Mouse (Mus musculus): ENCODE data around the gene Exoc6. TPM values are rescaled to one million over a fixed set of nuclear protein-coding genes. Genes with fewer than 3 reads are reported as not detected.

Gene Exoc6
- polyA plus RNA-seq, 1 experiment from 2014 or later: 10.1 TPM

GRCm38 (mm10) chr19:37714681-37715080, 164.5 kb downstream of the Exoc6 start:
- Histone ChIP-seq H3K4me3 (ENCODE audit: low read depth, low read length) (no peak overlapping the region), H3K27me3 (ENCODE audit: control insufficient read depth, insufficient read depth, low read length) (no peaks in the 10 kb centered on the region), H3K36me3 (ENCODE audit: control insufficient read depth, insufficient read depth, low read length) (no peaks in the 10 kb centered on the region), H3K9me3 (ENCODE audit: control insufficient read depth, low read length) (no peaks in the 10 kb centered on the region), H3K9ac (ENCODE audit: low read depth, low read length) (no peak overlapping the region), H3K27ac (ENCODE audit: low read depth, low read length) (no peak overlapping the region), H3K4me1 (replicated peaks; ENCODE audit: control insufficient read depth, insufficient read depth, low read length) (no peaks in the 10 kb centered on the region), H3K4me2 (replicated peaks; ENCODE audit: low read depth, low read length) (no peak overlapping the region)
- ATAC-seq (ENCODE audit: low FRiP score) (no peak), DNase-seq (ENCODE audit: low spot score) (no peak)
- 78% methylated on average over 10 of the region's 10 CpGs for WGBS

GRCm38 (mm10) chr19:37715980-37716379, 165.8 kb downstream of the Exoc6 start:
- no peak overlapping the region for H3K9ac ChIP-seq (ENCODE audit: low read depth, low read length)
- 100% methylated on average over 1 of the region's 1 CpGs for WGBS

GRCm38 (mm10) chr19:37716524-37717175, 166.4 kb downstream of the Exoc6 start:
- Histone ChIP-seq H3K9ac (ENCODE audit: low read depth, low read length) (no peak overlapping the region), H3K36me3 (ENCODE audit: control insufficient read depth, insufficient read depth, low read length) (no peaks in the 10 kb centered on the region), H3K4me2 (replicated peaks; ENCODE audit: low read depth, low read length) (no peak overlapping the region), H3K4me1 (replicated peaks; ENCODE audit: control insufficient read depth, insufficient read depth, low read length) (no peaks in the 10 kb centered on the region), H3K27me3 (ENCODE audit: control insufficient read depth, insufficient read depth, low read length) (no peaks in the 10 kb centered on the region), H3K4me3 (ENCODE audit: low read depth, low read length) (no peak overlapping the region), H3K27ac (ENCODE audit: low read depth, low read length) (no peak overlapping the region), H3K9me3 (ENCODE audit: control insufficient read depth, low read length) (no peaks in the 10 kb centered on the region)
- DNase-seq (ENCODE audit: low spot score) (no peak), ATAC-seq (ENCODE audit: low FRiP score) (no peak)
- 89% methylated on average over 12 of the region's 12 CpGs for WGBS

More at GRCm38 (mm10) chr19:37715980-37716379, 165.8 kb downstream of the Exoc6 start:
- Histone ChIP-seq H3K4me2 (replicated peaks; ENCODE audit: low read depth, low read length) (no peak overlapping the region), H3K36me3 (ENCODE audit: control insufficient read depth, insufficient read depth, low read length) (no peaks in the 10 kb centered on the region), H3K27ac (ENCODE audit: low read depth, low read length) (no peak overlapping the region), H3K27me3 (ENCODE audit: control insufficient read depth, insufficient read depth, low read length) (no peaks in the 10 kb centered on the region), H3K4me1 (replicated peaks; ENCODE audit: control insufficient read depth, insufficient read depth, low read length) (no peaks in the 10 kb centered on the region), H3K4me3 (ENCODE audit: low read depth, low read length) (no peak overlapping the region), H3K9me3 (ENCODE audit: control insufficient read depth, low read length) (no peaks in the 10 kb centered on the region)
- ATAC-seq (ENCODE audit: low FRiP score): no peak
- no peak for DNase-seq (ENCODE audit: low spot score)

- no peak for ATAC-seq (ENCODE audit: low FRiP score)
Observed at GRCm38 (mm10) chr19:37719166-37719565, 168.9 kb downstream of the Exoc6 start.

GRCm38 (mm10) chr19:37724591-37724990, 174.4 kb downstream of the Exoc6 start:
- 94% methylated on average over 5 of the region's 5 CpGs for WGBS
- no peaks in the 10 kb centered on the region for H3K9me3 ChIP-seq (ENCODE audit: control insufficient read depth, low read length)
- H3K27ac ChIP-seq (ENCODE audit: low read depth, low read length): no peak overlapping the region
- H3K4me2 ChIP-seq (replicated peaks; ENCODE audit: low read depth, low read length): no peak overlapping the region
- H3K4me1 ChIP-seq (replicated peaks; ENCODE audit: control insufficient read depth, insufficient read depth, low read length): no peaks in the 10 kb centered on the region
- H3K9ac ChIP-seq (ENCODE audit: low read depth, low read length): no peak overlapping the region
- ATAC-seq (ENCODE audit: low FRiP score): no peak
- H3K4me3 ChIP-seq (ENCODE audit: low read depth, low read length): no peak overlapping the region
- H3K27me3 ChIP-seq (ENCODE audit: control insufficient read depth, insufficient read depth, low read length): no peaks in the 10 kb centered on the region
- no peak for DNase-seq (ENCODE audit: low spot score)
- no peaks in the 10 kb centered on the region for H3K36me3 ChIP-seq (ENCODE audit: control insufficient read depth, insufficient read depth, low read length)

More at GRCm38 (mm10) chr19:37719166-37719565, 168.9 kb downstream of the Exoc6 start:
- Histone ChIP-seq H3K9ac (ENCODE audit: low read depth, low read length) (no peak overlapping the region), H3K27ac (ENCODE audit: low read depth, low read length) (no peak overlapping the region), H3K4me2 (replicated peaks; ENCODE audit: low read depth, low read length) (no peak overlapping the region), H3K4me1 (replicated peaks; ENCODE audit: control insufficient read depth, insufficient read depth, low read length) (no peaks in the 10 kb centered on the region), H3K36me3 (ENCODE audit: control insufficient read depth, insufficient read depth, low read length) (no peaks in the 10 kb centered on the region), H3K27me3 (ENCODE audit: control insufficient read depth, insufficient read depth, low read length) (no peaks in the 10 kb centered on the region), H3K9me3 (ENCODE audit: control insufficient read depth, low read length) (no peaks in the 10 kb centered on the region), H3K4me3 (ENCODE audit: low read depth, low read length) (no peak overlapping the region)
- no peak for DNase-seq (ENCODE audit: low spot score)
- WGBS: 25% methylated on average over 1 of the region's 1 CpGs

- no peaks in the 10 kb centered on the region for H3K36me3 ChIP-seq (ENCODE audit: control insufficient read depth, insufficient read depth, low read length)
- 95% methylated on average over 7 of the region's 7 CpGs for WGBS
- no peaks in the 10 kb centered on the region for H3K9me3 ChIP-seq (ENCODE audit: control insufficient read depth, low read length)
- no peaks in the 10 kb centered on the region for H3K4me1 ChIP-seq (replicated peaks; ENCODE audit: control insufficient read depth, insufficient read depth, low read length)
- DNase-seq (ENCODE audit: low spot score) (no peak), ATAC-seq (ENCODE audit: low FRiP score) (no peak)
- H3K4me3 ChIP-seq (ENCODE audit: low read depth, low read length): no peak overlapping the region
- H3K9ac ChIP-seq (ENCODE audit: low read depth, low read length): no peak overlapping the region
- no peak overlapping the region for H3K4me2 ChIP-seq (replicated peaks; ENCODE audit: low read depth, low read length)
- H3K27ac ChIP-seq (ENCODE audit: low read depth, low read length): no peak overlapping the region
- no peaks in the 10 kb centered on the region for H3K27me3 ChIP-seq (ENCODE audit: control insufficient read depth, insufficient read depth, low read length)
Observed at GRCm38 (mm10) chr19:37726585-37726984, 176.4 kb downstream of the Exoc6 start.

- 93% methylated on average over 2 of the region's 2 CpGs for WGBS
- Histone ChIP-seq H3K4me2 (replicated peaks; ENCODE audit: low read depth, low read length) (no peak overlapping the region), H3K27me3 (ENCODE audit: control insufficient read depth, insufficient read depth, low read length) (no peaks in the 10 kb centered on the region), H3K27ac (ENCODE audit: low read depth, low read length) (no peak overlapping the region), H3K36me3 (ENCODE audit: control insufficient read depth, insufficient read depth, low read length) (no peaks in the 10 kb centered on the region), H3K4me1 (replicated peaks; ENCODE audit: control insufficient read depth, insufficient read depth, low read length) (no peaks in the 10 kb centered on the region), H3K9ac (ENCODE audit: low read depth, low read length) (no peak overlapping the region), H3K4me3 (ENCODE audit: low read depth, low read length) (no peak overlapping the region), H3K9me3 (ENCODE audit: control insufficient read depth, low read length) (no peaks in the 10 kb centered on the region)
- DNase-seq (ENCODE audit: low spot score): no peak
- no peak for ATAC-seq (ENCODE audit: low FRiP score)
Observed at GRCm38 (mm10) chr19:37727366-37727765, 177.1 kb downstream of the Exoc6 start.

Other genes starting within 250 kb of the Exoc6 start
- 49.0 and 58.2 TPM in 2 replicates for gene Ide, start 212.6 kb upstream of the Exoc6 start, polyA plus RNA-seq (2014; fragmentation: Nextera tagmentation; extraction: Ambion mirVana)
- 73.5 and 79.9 TPM in 2 replicates for gene Kif11, start 174.0 kb upstream of the Exoc6 start, polyA plus RNA-seq (2014; fragmentation: Nextera tagmentation; extraction: Ambion mirVana)
- gene Hhex, start 115.6 kb upstream of the Exoc6 start, polyA plus RNA-seq (2014; fragmentation: Nextera tagmentation; extraction: Ambion mirVana): 5.5 and 5.8 TPM in 2 replicates
- gene Cyp26c1, start 135.2 kb downstream of the Exoc6 start, polyA plus RNA-seq (2014; fragmentation: Nextera tagmentation; extraction: Ambion mirVana): 3.4 and 6.1 TPM in 2 replicates
- gene Cyp26a1, start 147.4 kb downstream of the Exoc6 start, polyA plus RNA-seq (2014; fragmentation: Nextera tagmentation; extraction: Ambion mirVana): 16.4 and 19.9 TPM in 2 replicates

All from hindbrain, embryonic 11.5 days (tissue).